In genomic region chr14:75834251-75834738, GRCm38 (mm10) we compare ENCODE assay signal across 8 mouse cellular contexts. TPM values are rescaled to one million over a fixed set of nuclear protein-coding genes. Genes with fewer than 3 reads are reported as not detected.
DNase-seq lines count a peak whose midpoint lies in the region; ATAC-seq and TF ChIP-seq lines count a peak whose summit lies in the region.

No protein-coding gene starts in this region.

- peak; percentile 93 for TF ChIP-seq EP300 in lung, postnatal 0 days (IDR thresholded peaks at IDR 0.05)

- TF ChIP-seq POLR2A in olfactory bulb, adult 2 months (IDR thresholded peaks at IDR 0.05; ENCODE audit: insufficient read depth, low read depth, low read length): no peak

- intact Hi-C loops in heart, postnatal 25 days (cut with DNase I): no loop called here

- H3K4me1 ChIP-seq in E14TG2a.4 (replicated peaks; ENCODE audit: low read depth, low read length): peaks cover 45% of the 10 kb centered on the region
- H3K4me1 ChIP-seq in forebrain, embryonic 10.5 days: peaks cover 40% of the 10 kb centered on the region
- peaks cover 8% of the 10 kb centered on the region; the same call in 1 of the 2 replicates for H3K4me1 ChIP-seq in lung, postnatal 0 days (ENCODE audit: insufficient read depth, low read depth, low read length)
- H3K4me1 ChIP-seq in olfactory bulb, adult 2 months (ENCODE audit: control insufficient read depth, insufficient read depth, low read length): peaks cover 23% of the 10 kb centered on the region

- no peaks in the 10 kb centered on the region for H3K9me3 ChIP-seq in E14TG2a.4 (ENCODE audit: low read length)
- H3K9me3 ChIP-seq in forebrain, embryonic 10.5 days: no peaks in the 10 kb centered on the region
- H3K9me3 ChIP-seq in lung, postnatal 0 days (ENCODE audit: low read length): no peaks in the 10 kb centered on the region

- H3K4me2 ChIP-seq in lung, postnatal 0 days (replicated peaks; ENCODE audit: low read depth, low read length): peak overlapping the region; percentile 95

- ATAC-seq in lung, postnatal 0 days: peak; percentile 92

- peak; percentile 78 for DNase-seq in adrenal gland, postnatal 14 days
- peak; percentile 80 for DNase-seq in forebrain, embryonic 10.5 days (ENCODE audit: extremely low spot score, low spot score)
- peak; percentile 76 for DNase-seq in heart, postnatal 25 days (ENCODE audit: low spot score)
- DNase-seq in kidney, postnatal 4 days: peak; percentile 65 to 82
- DNase-seq in lung, postnatal 0 days (ENCODE audit: low spot score): peak; percentile 99
- peak; percentile 66 for DNase-seq in urinary bladder, postnatal 14 days (ENCODE audit: low spot score)

- H3K36me3 ChIP-seq in E14TG2a.4 (ENCODE audit: insufficient read depth, low read length): no peaks in the 10 kb centered on the region
- no peaks in the 10 kb centered on the region for H3K36me3 ChIP-seq in forebrain, embryonic 10.5 days (replicated peaks)
- H3K36me3 ChIP-seq in lung, postnatal 0 days (ENCODE audit: insufficient read depth, low read length): no peaks in the 10 kb centered on the region

- peak overlapping the region; percentile 86 for H3K9ac ChIP-seq in lung, postnatal 0 days (replicated peaks; ENCODE audit: low read depth)

- no peak for TF ChIP-seq CTCF in E14TG2a.4 (conservative IDR thresholded peaks at IDR 0.05; ENCODE audit: low read length)
- TF ChIP-seq CTCF in lung, postnatal 0 days (IDR thresholded peaks at IDR 0.05): no peak
- no peak for TF ChIP-seq CTCF in olfactory bulb, adult 2 months (IDR thresholded peaks at IDR 0.05; ENCODE audit: insufficient read depth, low read depth, low read length)

- peak overlapping the region; percentile 85 for H3K4me3 ChIP-seq in E14TG2a.4 (replicated peaks; ENCODE audit: low read length)
- H3K4me3 ChIP-seq in forebrain, embryonic 10.5 days: peak overlapping the region; percentile 63
- H3K4me3 ChIP-seq in lung, postnatal 0 days (ENCODE audit: low read depth, low read length): peak overlapping the region; percentile 41
- H3K4me3 ChIP-seq in olfactory bulb, adult 2 months (ENCODE audit: insufficient read depth, low read depth, low read length): peak overlapping the region; percentile 29

- under 1% methylated on average over 10 of the region's 10 CpGs for WGBS in forebrain, embryonic 10.5 days
- whole genome bisulfite sequencing in lung, postnatal 0 days: under 1% methylated on average over 10 of the region's 10 CpGs
- 5% methylated on average over 10 of the region's 10 CpGs for WGBS in olfactory bulb, adult 2 months

- H3K27ac ChIP-seq in forebrain, embryonic 10.5 days: peak overlapping the region; percentile 96
- peak overlapping the region; percentile 100 for H3K27ac ChIP-seq in lung, postnatal 0 days (ENCODE audit: low read length)
- H3K27ac ChIP-seq in olfactory bulb, adult 2 months (ENCODE audit: insufficient read depth, low read depth, low read length): peak overlapping the region; percentile 76

- peaks cover under 1% of the 10 kb centered on the region for H3K27me3 ChIP-seq in E14TG2a.4 (ENCODE audit: insufficient read depth, low read length)
- H3K27me3 ChIP-seq in forebrain, embryonic 10.5 days (ENCODE audit: poor library complexity, severe bottlenecking): peaks cover under 1% of the 10 kb centered on the region
- no peaks in the 10 kb centered on the region for H3K27me3 ChIP-seq in lung, postnatal 0 days (replicated peaks; ENCODE audit: insufficient read depth, low read length)

RNA-seq across cellular contexts. Expression of gene Tpt1, which starts 10.6 kb away (rescaled TPM):
- total RNA-seq in adrenal gland, postnatal 14 days (2021): 2,745 and 3,054 TPM in 2 replicates
- 885 and 915 TPM in 2 replicates for polyA plus RNA-seq in forebrain, embryonic 10.5 days (2016; fragmentation: Nextera tagmentation; extraction: Ambion mirVana)
- 1,000 to 10,000 TPM; 2,885 to 3,154 TPM for total RNA-seq in heart, postnatal 25 days (2021)
- 1,257 and 1,264 TPM in 2 replicates for polyA plus RNA-seq in lung, postnatal 0 days (2015; fragmentation: Nextera tagmentation; extraction: Ambion mirVana)
- 1,524 and 1,757 TPM in 2 replicates for polyA plus RNA-seq in olfactory bulb, adult 2 months (2012; ENCODE audit: insufficient read depth, insufficient read length, low replicate concordance, missing spikeins)

RNA-seq across cellular contexts. Expression of gene Slc25a30, which starts 47.5 kb away (rescaled TPM):
- total RNA-seq in adrenal gland, postnatal 14 days (2021): 71.2 and 102 TPM in 2 replicates
- polyA plus RNA-seq in forebrain, embryonic 10.5 days (2016; fragmentation: Nextera tagmentation; extraction: Ambion mirVana): 6.9 and 7.9 TPM in 2 replicates
- total RNA-seq in heart, postnatal 25 days (2021): 10 to 100 TPM; 11.5 to 12.6 TPM
- polyA plus RNA-seq in lung, postnatal 0 days (2015; fragmentation: Nextera tagmentation; extraction: Ambion mirVana): 3.6 and 3.8 TPM in 2 replicates
- polyA plus RNA-seq in olfactory bulb, adult 2 months (2012; ENCODE audit: insufficient read depth, insufficient read length, low replicate concordance, missing spikeins): not detected in 2 replicates

Comparison
In these comparisons a context has a peak if more than half of its experiments do, and no peak if none do; other contexts are left out.
1. Peak in every context shown above with its lines: DNase-seq, ATAC-seq, H3K4me3 ChIP-seq and H3K27ac ChIP-seq.
2. H3K4me3 ChIP-seq: peak in every context shown above with its lines; median percentile 85 in E14TG2a.4; 63 in forebrain, embryonic 10.5 days; 41 in lung, postnatal 0 days; 29 in olfactory bulb, adult 2 months.